Mouse (Mus musculus): ENCODE measurements around the gene Sirt2. TPM values are rescaled to one million over a fixed set of nuclear protein-coding genes. Genes with fewer than 3 reads are reported as not detected.

Sirt2 gene
- total and polyA plus RNA-seq, 2 experiments from 2014 or later, result 49.6 to 105 TPM

- peak; percentile 91 for TF ChIP-seq CTCF (IDR thresholded peaks at IDR 0.05; ENCODE audit: low read depth)
- Histone ChIP-seq H3K36me3 (ENCODE audit: insufficient read depth) (no peaks in the 10 kb centered on the region), H3K27ac (ENCODE audit: low read depth, low read length) (no peak overlapping the region), H3K9ac (no peak overlapping the region), H3K4me3 (ENCODE audit: low read depth, low read length) (no peak overlapping the region), H3K9me3 (ENCODE audit: low read length) (0 out of 2 replicates have a peak, but pooled peaks cover 3% of the 10 kb centered on the region), H3K4me1 (ENCODE audit: insufficient read depth) (no peaks in the 10 kb centered on the region; the same call in 1 of the 2 replicates), H3K27me3 (ENCODE audit: insufficient read depth, low read length) (no peaks in the 10 kb centered on the region), H3K4me2 (ENCODE audit: low read depth) (peak overlapping the region; percentile 23; the same call in 1 of the 2 replicates)
- 5% methylated on average over 14 of the region's 14 CpGs for WGBS
- DNase-seq, result peak; percentile 89
- peak; percentile 89 for ATAC-seq
Measured at GRCm38 (mm10) chr7:28726600-28726999, 39.9 kb upstream of the Sirt2 start.

DNA sequence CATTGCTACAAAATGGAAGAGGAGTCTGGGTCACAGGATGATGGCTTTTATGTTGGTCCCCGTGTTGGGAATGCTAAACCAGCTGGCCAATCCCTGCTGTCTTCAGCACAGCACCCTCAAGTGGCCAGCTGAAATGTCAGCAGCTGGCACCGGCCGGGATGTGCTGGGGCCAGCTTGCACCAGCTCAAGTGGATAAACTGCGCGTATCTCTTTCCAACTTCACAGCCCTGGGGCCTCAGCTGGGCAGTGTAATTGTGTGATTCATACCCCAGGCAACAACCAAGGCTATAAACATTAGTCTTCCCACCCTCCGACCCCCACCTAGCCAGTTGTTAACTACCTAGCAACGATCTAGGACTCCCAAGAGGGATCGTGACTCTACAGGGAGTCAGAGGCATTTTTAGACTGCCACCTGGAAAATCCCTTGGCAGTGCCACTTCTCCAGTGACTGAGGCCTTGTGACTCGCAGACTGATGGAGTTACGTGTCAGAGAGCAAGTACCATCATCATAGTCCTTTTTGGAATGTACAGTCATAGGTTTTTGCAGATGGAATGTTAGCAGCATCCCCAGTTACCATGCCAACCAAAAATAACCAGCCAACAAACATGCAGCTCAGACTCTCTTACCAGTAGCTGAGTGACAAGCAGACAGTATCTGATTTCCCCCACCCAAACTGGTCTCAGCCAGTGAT, 38.7 kb upstream of the Sirt2 start:
- peak; percentile 56 for ATAC-seq
- Histone ChIP-seq H3K36me3 (ENCODE audit: insufficient read depth) (no peaks in the 10 kb centered on the region), H3K27ac (ENCODE audit: low read depth, low read length) (no peak overlapping the region), H3K4me2 (ENCODE audit: low read depth) (no peak overlapping the region), H3K4me1 (ENCODE audit: insufficient read depth) (no peaks in the 10 kb centered on the region; the same call in 1 of the 2 replicates), H3K9me3 (ENCODE audit: low read length) (0 out of 2 replicates have a peak, but pooled peaks cover 3% of the 10 kb centered on the region), H3K27me3 (ENCODE audit: insufficient read depth, low read length) (no peaks in the 10 kb centered on the region), H3K9ac (no peak overlapping the region), H3K4me3 (ENCODE audit: low read depth, low read length) (no peak overlapping the region)
- peak; percentile 45 for TF ChIP-seq CTCF (IDR thresholded peaks at IDR 0.05; ENCODE audit: low read depth)
- 52% methylated on average over 10 of the region's 10 CpGs for WGBS
- peak; percentile 29 for DNase-seq

GRCm38 (mm10) chr7:28732341-28733142, 34.0 kb upstream of the Sirt2 start:
- peak; percentile 41 for DNase-seq
- Histone ChIP-seq H3K9me3 (ENCODE audit: low read length) (0 out of 2 replicates have a peak, but pooled peaks cover 3% of the 10 kb centered on the region), H3K27ac (ENCODE audit: low read depth, low read length) (no peak overlapping the region), H3K9ac (peak overlapping the region; percentile 31), H3K4me2 (ENCODE audit: low read depth) (peak overlapping the region; percentile 49), H3K36me3 (ENCODE audit: insufficient read depth) (no peaks in the 10 kb centered on the region; the same call in 1 of the 2 replicates), H3K27me3 (ENCODE audit: insufficient read depth, low read length) (no peaks in the 10 kb centered on the region), H3K4me3 (ENCODE audit: low read depth, low read length) (peak overlapping the region; percentile 32), H3K4me1 (ENCODE audit: insufficient read depth) (no peaks in the 10 kb centered on the region; the same call in 1 of the 2 replicates)
- 4% methylated on average over 58 of the region's 58 CpGs for WGBS
- TF ChIP-seq CTCF (IDR thresholded peaks at IDR 0.05; ENCODE audit: low read depth), result no peak
- peak; percentile 72 for ATAC-seq

DNA sequence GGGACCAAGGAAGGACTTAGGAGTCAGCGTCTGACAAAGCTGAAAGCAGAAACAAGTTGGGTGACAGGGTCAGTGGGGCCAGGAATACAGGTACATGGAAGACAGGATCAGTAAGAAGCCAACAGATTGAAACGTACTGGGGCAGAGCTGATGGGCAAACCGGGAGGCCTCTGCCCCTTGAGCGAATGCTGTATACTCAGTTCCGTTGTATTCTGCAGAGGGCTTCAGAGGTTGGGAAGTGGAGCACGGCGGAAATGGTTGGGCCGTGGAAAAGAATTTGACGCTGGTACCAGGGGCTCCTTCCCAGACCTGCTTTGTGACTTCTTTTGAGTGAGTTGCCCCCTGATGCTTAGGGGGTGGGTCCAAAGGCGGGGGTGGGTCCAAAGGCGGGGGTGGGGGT, 33.3 kb upstream of the Sirt2 start:
- Histone ChIP-seq H3K9ac (0 out of 2 replicates have a peak overlapping the region, but pooled peaks have one; percentile 31), H3K36me3 (ENCODE audit: insufficient read depth) (no peaks in the 10 kb centered on the region; the same call in 1 of the 2 replicates), H3K4me3 (ENCODE audit: low read depth, low read length) (peak overlapping the region; percentile 32), H3K9me3 (ENCODE audit: low read length) (0 out of 2 replicates have a peak, but pooled peaks cover 3% of the 10 kb centered on the region), H3K4me1 (ENCODE audit: insufficient read depth) (no peaks in the 10 kb centered on the region), H3K27me3 (ENCODE audit: insufficient read depth, low read length) (no peaks in the 10 kb centered on the region), H3K27ac (ENCODE audit: low read depth, low read length) (no peak overlapping the region), H3K4me2 (ENCODE audit: low read depth) (peak overlapping the region; percentile 49)
- DNase-seq (no peak), ATAC-seq (no peak)
- TF ChIP-seq CTCF (IDR thresholded peaks at IDR 0.05; ENCODE audit: low read depth), result no peak
- 8% methylated on average over 11 of the region's 11 CpGs for WGBS

DNA sequence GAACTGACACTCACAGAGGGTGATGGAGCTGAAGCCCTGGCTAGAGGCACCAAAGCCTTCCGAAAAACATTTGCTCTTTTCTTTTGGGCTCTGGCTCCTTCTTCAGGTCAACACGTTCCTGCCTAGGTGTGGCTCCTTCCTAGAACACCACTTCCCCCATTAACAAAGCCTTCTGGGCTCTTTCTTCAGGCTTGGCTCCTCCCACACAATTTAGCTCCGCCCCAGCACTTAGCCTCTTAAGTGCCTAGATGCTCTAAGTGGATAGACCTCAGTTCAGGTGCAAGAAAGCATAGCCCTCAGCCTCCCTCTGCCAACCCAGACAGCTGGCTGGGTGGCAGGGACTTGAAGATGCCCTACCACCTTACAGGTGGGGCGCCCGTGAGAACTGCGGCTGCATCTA, 30.8 kb upstream of the Sirt2 start:
- H3K27ac ChIP-seq (ENCODE audit: low read depth, low read length), result no peak overlapping the region

GRCm38 (mm10) chr7:28739829-28740228, 26.7 kb upstream of the Sirt2 start:
- H3K4me3 ChIP-seq (ENCODE audit: low read depth, low read length), result no peak overlapping the region
- H3K4me2 ChIP-seq (ENCODE audit: low read depth), result no peak overlapping the region
- ATAC-seq, result no peak
- WGBS, result 94% methylated on average over 21 of the region's 21 CpGs
- H3K4me1 ChIP-seq (ENCODE audit: insufficient read depth), result peaks cover 8% of the 10 kb centered on the region
- H3K27me3 ChIP-seq (ENCODE audit: insufficient read depth, low read length), result no peaks in the 10 kb centered on the region
- DNase-seq, result no peak
- no peaks in the 10 kb centered on the region; the same call in 1 of the 2 replicates for H3K36me3 ChIP-seq (ENCODE audit: insufficient read depth)
- no peak overlapping the region for H3K9ac ChIP-seq
- H3K9me3 ChIP-seq (ENCODE audit: low read length), result no peaks in the 10 kb centered on the region
- H3K27ac ChIP-seq (ENCODE audit: low read depth, low read length), result no peak overlapping the region
- TF ChIP-seq CTCF (IDR thresholded peaks at IDR 0.05; ENCODE audit: low read depth), result no peak

More for the DNA sequence above, 30.8 kb upstream of the Sirt2 start:
- WGBS, result 80% methylated on average over 6 of the region's 6 CpGs
- H3K9ac ChIP-seq, result no peak overlapping the region
- no peaks in the 10 kb centered on the region for H3K27me3 ChIP-seq (ENCODE audit: insufficient read depth, low read length)
- no peak for TF ChIP-seq CTCF (IDR thresholded peaks at IDR 0.05; ENCODE audit: low read depth)
- no peaks in the 10 kb centered on the region; the same call in 1 of the 2 replicates for H3K36me3 ChIP-seq (ENCODE audit: insufficient read depth)
- H3K9me3 ChIP-seq (ENCODE audit: low read length), result 0 out of 2 replicates have a peak, but pooled peaks cover 3% of the 10 kb centered on the region
- ATAC-seq, result no peak
- H3K4me2 ChIP-seq (ENCODE audit: low read depth), result no peak overlapping the region
- H3K4me3 ChIP-seq (ENCODE audit: low read depth, low read length), result no peak overlapping the region
- DNase-seq, result no peak
- H3K4me1 ChIP-seq (ENCODE audit: insufficient read depth), result no peaks in the 10 kb centered on the region
